Mouse (Mus musculus): Measurements from ENCODE around the gene Gm29866. TPM values are rescaled to one million over a fixed set of nuclear protein-coding genes. Genes with fewer than 3 reads are reported as not detected.

The Gm29866 gene
- polyA plus RNA-seq (2014; fragmentation: Illumina TruSeq; extraction: RNeasy Lipid Tissue Mini Kit (QIAGEN cat#74804); ENCODE audit: low replicate concordance), result not detected

DNA sequence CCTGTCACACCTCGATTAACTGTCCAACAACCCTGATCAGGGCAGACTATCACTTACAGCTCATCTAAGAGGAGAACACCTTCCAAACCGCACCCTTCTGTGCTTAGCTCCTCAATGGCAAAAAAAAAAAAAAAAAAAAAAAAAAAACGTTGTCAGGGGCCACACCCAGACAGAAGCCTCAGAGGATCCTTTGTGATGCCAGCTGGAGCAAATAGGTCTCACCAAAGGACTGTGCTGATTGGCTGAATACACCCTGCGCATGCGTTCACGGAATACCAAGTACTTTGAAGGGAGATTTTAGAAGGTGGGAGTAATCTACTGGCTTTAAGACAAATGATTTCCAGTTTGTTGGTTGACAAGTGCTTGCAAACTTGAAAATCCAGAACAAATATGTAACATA, at the start of gene Gm29866:
Gene Gm29866, minus strand, starts transcription at position 101 of the 400 bp plus-strand sequence.

Other genes starting within 250 kb of the Gm29866 start
- not detected for gene Gm20909, start 170.9 kb upstream of the Gm29866 start, polyA plus RNA-seq (2014; fragmentation: Illumina TruSeq; extraction: RNeasy Lipid Tissue Mini Kit (QIAGEN cat#74804); ENCODE audit: low replicate concordance)
- not detected for gene Gm20865, start 247.9 kb upstream of the Gm29866 start, polyA plus RNA-seq (2014; fragmentation: Illumina TruSeq; extraction: RNeasy Lipid Tissue Mini Kit (QIAGEN cat#74804); ENCODE audit: low replicate concordance)